Mouse (Mus musculus): ENCODE results near the gene H2-Eb2.

GRCm38 (mm10) chr17:34294249-34294648 is 31.2 kb upstream of the H2-Eb2 start:
- TF ChIP-seq CTCF (IDR thresholded peaks at IDR 0.05; ENCODE audit: low read depth, low read length) (no peak), POLR2A (IDR thresholded peaks at IDR 0.05; ENCODE audit: borderline replicate concordance, low read depth, low read length) (no peak)

Data from bone marrow macrophage, adult 2 months (primary cell).